Mouse (Mus musculus) left cerebral cortex, adult 2 months (tissue): ENCODE data around the gene Procr. TPM values are rescaled to one million over a fixed set of nuclear protein-coding genes. Genes with fewer than 3 reads are reported as not detected.
A peak's percentile ranks its signal among the peaks of the same experiment; 100 is the strongest.

Experiments
- DNase-seq, 2 experiments: peaks; one replicate each; pipeline ENCODE4 v3.0.0; 2021 to 2022; ENCODE audit warnings: low spot score in 2 of 2, mixed read lengths in 1 of 2; ENCODE audit errors: extremely low spot score in 1 of 2
- H3K27ac ChIP-seq: fragments of 200-600 bp; 2 replicates; pipeline ENCODE4 v1.8.1; 2022
- H3K4me3 ChIP-seq: fragments of 200-600 bp; 2 replicates; pipeline ENCODE4 v1.8.1; 2022
- CTCF ChIP-seq: fragments of 200-600 bp; IDR thresholded peaks from 2 replicates; pipeline ENCODE4 v1.8.1; 2022; ENCODE audit warnings: antibody characterized with exemption, mild to moderate bottlenecking, moderate library complexity
- intact Hi-C: fragments of 180-260 bp; cut with DNase I; formaldehyde crosslinking; loops from one replicate; pipeline ENCODE4 v1.15.1; 2025
- total RNA-seq, 2 experiments: library from RNA; stranded (reverse); gene quantifications; 2 replicates each; pipeline ENCODE4 v1.2.3; 2021

The Procr gene
- total RNA-seq, 2 experiments from 2014 or later, result 1.2 to 1.4 TPM

GRCm38 (mm10) chr2:155756855-155757566 lies 6.1 kb downstream of the Procr start:
- TF ChIP-seq CTCF, result peak; percentile 33
- Histone ChIP-seq H3K27ac (no peak overlapping the region), H3K4me3 (no peak overlapping the region)
- intact Hi-C loops, result no loop called here
- no peak for DNase-seq

GRCm38 (mm10) chr2:155764679-155765418 lies 13.9 kb downstream of the Procr start:
- intact Hi-C loops, result loop anchor here (2.0 to 5.0 kb wide), 3 partner anchors 68 to 248 kb away; partner anchors contain the start of genes Acss2 and Ggt7
- peak; percentile 76 for TF ChIP-seq CTCF
- H3K27ac ChIP-seq, result no peak overlapping the region
- peak; percentile 66 to 72 for DNase-seq
- H3K4me3 ChIP-seq, result no peak overlapping the region

- intact Hi-C loops, result no loop called here
- no peak for DNase-seq
- no peak overlapping the region for H3K4me3 ChIP-seq
Observed at GRCm38 (mm10) chr2:155773664-155774063, 22.7 kb downstream of the Procr start.

GRCm38 (mm10) chr2:155774261-155774926 lies 23.5 kb downstream of the Procr start:
- H3K4me3 ChIP-seq, result no peak overlapping the region; the same call in 1 of the 2 replicates
- DNase-seq, result no peak
- H3K27ac ChIP-seq, result no peak overlapping the region; the same call in 1 of the 2 replicates
- intact Hi-C loops, result no loop called here
- no peak for TF ChIP-seq CTCF

More at GRCm38 (mm10) chr2:155773664-155774063, 22.7 kb downstream of the Procr start:
- no peak overlapping the region for H3K27ac ChIP-seq
- no peak for TF ChIP-seq CTCF

- DNase-seq, result no peak
- intact Hi-C loops, result loop anchor here (5.0 kb wide), 1 partner anchor 37 kb away; no protein-coding TSS in a partner anchor
- peak within 1 kb of the TSS; percentile 71; the same call in 1 of the 2 replicates for H3K27ac ChIP-seq
- peak within 1 kb of the TSS; percentile 66 for H3K4me3 ChIP-seq
- TF ChIP-seq CTCF, result no peak
Observed at GRCm38 (mm10) chr2:155774927-155775684, 24.2 kb downstream of the Procr start, which contains the start of gene Mmp24. Gene Mmp24, plus strand, starts transcription at chr2:155775342.

- intact Hi-C loops, result loop anchor here (5.0 kb wide), 1 partner anchor 37 kb away; no protein-coding TSS in a partner anchor
- TF ChIP-seq CTCF, result no peak
Observed at GRCm38 (mm10) chr2:155775685-155776263, 24.9 kb downstream of the Procr start.

GRCm38 (mm10) chr2:155776824-155777687 lies 26.1 kb downstream of the Procr start:
- intact Hi-C loops, result loop anchor here (5.0 kb wide), 1 partner anchor 35 kb away; no protein-coding TSS in a partner anchor
- no peak overlapping the region for H3K4me3 ChIP-seq

More at GRCm38 (mm10) chr2:155775685-155776263, 24.9 kb downstream of the Procr start:
- DNase-seq, result peak; percentile 32 to 50
- peak overlapping the region; percentile 66 for H3K4me3 ChIP-seq
- H3K27ac ChIP-seq, result peak overlapping the region; percentile 71; the same call in 1 of the 2 replicates

GRCm38 (mm10) chr2:155777688-155777985 lies 26.7 kb downstream of the Procr start:
- TF ChIP-seq CTCF, result no peak
- H3K4me3 ChIP-seq, result no peak overlapping the region

More at GRCm38 (mm10) chr2:155776824-155777687, 26.1 kb downstream of the Procr start:
- H3K27ac ChIP-seq, result no peak overlapping the region
- no peak for DNase-seq
- no peak for TF ChIP-seq CTCF

GRCm38 (mm10) chr2:155778004-155778403 lies 27.1 kb downstream of the Procr start:
- intact Hi-C loops, result loop anchor here (5.0 kb wide), 1 partner anchor 34 kb away; no protein-coding TSS in a partner anchor
- no peak overlapping the region for H3K4me3 ChIP-seq
- no peak for TF ChIP-seq CTCF
- DNase-seq, result no peak
- H3K27ac ChIP-seq, result no peak overlapping the region

More at GRCm38 (mm10) chr2:155777688-155777985, 26.7 kb downstream of the Procr start:
- intact Hi-C loops, result loop anchor here (5.0 kb wide), 1 partner anchor 35 kb away; no protein-coding TSS in a partner anchor
- H3K27ac ChIP-seq, result no peak overlapping the region
- no peak for DNase-seq

GRCm38 (mm10) chr2:155779066-155779465 lies 28.1 kb downstream of the Procr start:
- TF ChIP-seq CTCF, result no peak
- intact Hi-C loops, result loop anchor here (5.0 kb wide), 1 partner anchor 33 kb away; no protein-coding TSS in a partner anchor
- DNase-seq, result no peak
- H3K27ac ChIP-seq, result no peak overlapping the region
- H3K4me3 ChIP-seq, result no peak overlapping the region
